Mouse (Mus musculus): ENCODE results near the gene Defb42.

DNA sequence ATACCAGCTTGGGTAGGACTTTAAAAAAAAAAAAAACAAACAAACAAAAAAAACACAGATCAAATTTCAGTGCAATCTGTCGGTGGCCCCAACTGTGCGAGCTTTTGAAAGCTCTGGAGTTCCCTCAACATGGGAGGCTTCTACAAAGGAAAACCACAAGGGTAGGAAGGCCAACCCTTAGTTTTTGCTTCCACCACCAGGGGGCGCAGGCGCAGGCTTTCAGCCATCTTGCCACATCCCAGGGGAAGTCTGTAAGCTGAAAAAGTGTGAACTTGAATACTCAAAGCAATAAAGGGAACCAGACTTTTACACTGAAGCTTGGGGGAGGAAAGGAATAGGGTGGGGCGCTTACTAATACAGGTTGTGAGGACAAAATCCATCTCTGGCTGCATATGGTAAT, 4.0 kb downstream of the Defb42 start:
- no peak for TF ChIP-seq TAL1 (IDR thresholded peaks at IDR 0.05; ENCODE audit: low read length)
- TF ChIP-seq GATA1 (IDR thresholded peaks at IDR 0.05; ENCODE audit: low read length): no peak

All from erythroblast, embryonic 14.5 days (primary cell).